In the genomic region with DNA sequence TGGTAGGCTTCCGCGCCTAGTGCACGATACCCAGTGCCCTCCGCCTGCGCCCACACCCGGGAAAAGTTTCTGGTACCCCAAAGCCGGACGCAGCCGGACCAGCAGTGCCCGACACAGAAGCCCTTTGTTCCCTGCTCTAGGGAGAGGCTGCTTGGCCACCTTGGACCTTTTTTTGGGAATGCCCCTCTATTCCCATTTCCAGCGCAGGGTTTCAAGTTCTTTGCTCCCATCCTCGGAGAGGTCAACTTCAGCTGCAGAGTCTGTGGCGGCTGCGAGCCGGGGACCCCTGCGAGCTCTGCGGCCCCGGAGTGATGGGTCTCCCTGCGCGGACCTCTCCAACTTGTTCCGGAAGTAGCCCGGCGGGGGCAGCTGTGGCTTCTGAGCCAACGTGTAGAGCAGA, we compare ENCODE assay signal across 7 mouse cellular contexts.
A peak's percentile ranks its signal among the peaks of the same experiment; 100 is the strongest.
DNase-seq lines count a peak whose midpoint lies in the region; ATAC-seq and TF ChIP-seq lines count a peak whose summit lies in the region.
"Not testable (repeated sequence)": the region's sequence is repeated elsewhere in the genome, so short reads cannot be mapped to it uniquely, and the experiment has no call there.

No protein-coding gene starts in this region.

- H3K9me3 ChIP-seq in embryonic facial prominence, embryonic 11.5 days (replicated peaks; ENCODE audit: control insufficient read depth, low read length); hindbrain, embryonic 16.5 days (ENCODE audit: control insufficient read depth, low read length); lung, embryonic 14.5 days (ENCODE audit: low read depth, low read length); stomach, embryonic 16.5 days (replicated peaks; ENCODE audit: control insufficient read depth, low read length): not testable (repeated sequence)

- H3K27me3 ChIP-seq in embryonic facial prominence, embryonic 11.5 days (ENCODE audit: control insufficient read depth, insufficient read depth, low read length); heart, adult 2 months (ENCODE audit: control insufficient read depth, insufficient read depth, low read length); hindbrain, embryonic 16.5 days (replicated peaks; ENCODE audit: control insufficient read depth, insufficient read depth, low read length); lung, embryonic 14.5 days (ENCODE audit: insufficient read depth, low read length); stomach, embryonic 16.5 days (ENCODE audit: control insufficient read depth, insufficient read depth, low read length): not testable (repeated sequence)

- not testable (repeated sequence) for H3K4me1 ChIP-seq in embryonic facial prominence, embryonic 11.5 days (ENCODE audit: control insufficient read depth, insufficient read depth, low read length); heart, adult 2 months (ENCODE audit: control insufficient read depth, insufficient read depth, low read length); hindbrain, embryonic 16.5 days (ENCODE audit: control insufficient read depth, insufficient read depth, low read depth, low read length); lung, embryonic 14.5 days (ENCODE audit: insufficient read depth); stomach, embryonic 16.5 days (ENCODE audit: control insufficient read depth, insufficient read depth, low read length)

- intact Hi-C loops in heart, adult 2 months (cut with DNase I); left cerebral cortex, adult 2 months (cut with DNase I): not testable (repeated sequence)

- not testable (repeated sequence) for TF ChIP-seq EP300 in heart, adult 2 months (IDR thresholded peaks at IDR 0.05; ENCODE audit: insufficient read depth, low read depth, low read length)

- peak; percentile 0 for DNase-seq in embryonic facial prominence, embryonic 11.5 days (ENCODE audit: low spot score)
- peak; percentile 1 to 16 for DNase-seq in heart, adult 2 months
- DNase-seq in left cerebral cortex, adult 2 months (ENCODE audit: extremely low spot score in 1 of 2, low spot score in 2 of 2): not testable (repeated sequence)
- peak; percentile 1 for DNase-seq in lung, embryonic 14.5 days
- peak; percentile 38 for DNase-seq in neural tube, embryonic 10.5 days (ENCODE audit: extremely low spot score, low spot score)

- not testable (repeated sequence) for ATAC-seq in embryonic facial prominence, embryonic 11.5 days (replicated peaks; ENCODE audit: insufficient number of reproducible peaks, low FRiP score, low TSS enrichment, low read depth); hindbrain, embryonic 16.5 days; lung, embryonic 14.5 days (ENCODE audit: insufficient read depth); stomach, embryonic 16.5 days (ENCODE audit: insufficient read depth, low FRiP score)

- peak overlapping the region; percentile 40; the same call in 1 of the 2 replicates for H3K4me2 ChIP-seq in embryonic facial prominence, embryonic 11.5 days (ENCODE audit: low read depth, low read length)
- peak overlapping the region; percentile 61 for H3K4me2 ChIP-seq in hindbrain, embryonic 16.5 days (ENCODE audit: low read length)
- H3K4me2 ChIP-seq in lung, embryonic 14.5 days: peak overlapping the region; percentile 57
- H3K4me2 ChIP-seq in stomach, embryonic 16.5 days (ENCODE audit: low read depth, low read length): peak overlapping the region; percentile 54

- H3K4me3 ChIP-seq in embryonic facial prominence, embryonic 11.5 days (ENCODE audit: low read depth, low read length): peak overlapping the region; percentile 55
- H3K4me3 ChIP-seq in heart, adult 2 months: peak overlapping the region; percentile 41
- H3K4me3 ChIP-seq in hindbrain, embryonic 16.5 days (ENCODE audit: low read length): peak overlapping the region; percentile 60
- H3K4me3 ChIP-seq in left cerebral cortex, adult 2 months: peak overlapping the region; percentile 44
- peak overlapping the region; percentile 54 for H3K4me3 ChIP-seq in lung, embryonic 14.5 days (ENCODE audit: low read depth, low read length)
- peak overlapping the region; percentile 59 for H3K4me3 ChIP-seq in stomach, embryonic 16.5 days (replicated peaks; ENCODE audit: low read length)

- WGBS in embryonic facial prominence, embryonic 11.5 days: under 1% methylated on average over 19 of the region's 24 CpGs
- WGBS in heart, adult 2 months: 2% methylated on average over 24 of the region's 24 CpGs
- 2% methylated on average over 18 of the region's 24 CpGs for WGBS in hindbrain, embryonic 16.5 days
- 0% methylated on average over 18 of the region's 24 CpGs for WGBS in lung, embryonic 14.5 days
- whole genome bisulfite sequencing in stomach, embryonic 16.5 days: 2% methylated on average over 17 of the region's 24 CpGs

- H3K79me2 ChIP-seq in heart, adult 2 months (replicated peaks; ENCODE audit: control insufficient read depth, insufficient read depth, low read length): not testable (repeated sequence)

- TF ChIP-seq CTCF in heart, adult 2 months (IDR thresholded peaks at IDR 0.05); left cerebral cortex, adult 2 months (IDR thresholded peaks at IDR 0.05); lung, embryonic 14.5 days (IDR thresholded peaks at IDR 0.05; ENCODE audit: low read depth): not testable (repeated sequence)

- H3K36me3 ChIP-seq in embryonic facial prominence, embryonic 11.5 days (replicated peaks; ENCODE audit: control insufficient read depth, insufficient read depth, low read depth, low read length); heart, adult 2 months (ENCODE audit: control insufficient read depth, insufficient read depth, low read length); hindbrain, embryonic 16.5 days (ENCODE audit: control insufficient read depth, insufficient read depth, low read length); lung, embryonic 14.5 days (ENCODE audit: insufficient read depth); stomach, embryonic 16.5 days (ENCODE audit: control insufficient read depth, insufficient read depth, low read length): not testable (repeated sequence)

- peak overlapping the region; percentile 74 for H3K9ac ChIP-seq in embryonic facial prominence, embryonic 11.5 days (replicated peaks; ENCODE audit: low read length)
- peak overlapping the region; percentile 56 for H3K9ac ChIP-seq in heart, adult 2 months (ENCODE audit: low read depth, low read length)
- peak overlapping the region; percentile 60 for H3K9ac ChIP-seq in hindbrain, embryonic 16.5 days (ENCODE audit: low read depth, low read length)
- peak overlapping the region; percentile 63 for H3K9ac ChIP-seq in lung, embryonic 14.5 days
- peak overlapping the region; percentile 77 for H3K9ac ChIP-seq in stomach, embryonic 16.5 days (ENCODE audit: low read length)

- TF ChIP-seq POLR2A in heart, adult 2 months (IDR thresholded peaks at IDR 0.05; ENCODE audit: insufficient read depth, low read depth, low read length): not testable (repeated sequence)

- not testable (repeated sequence) for H3K27ac ChIP-seq in embryonic facial prominence, embryonic 11.5 days (replicated peaks; ENCODE audit: low read depth, low read length); heart, adult 2 months; hindbrain, embryonic 16.5 days (ENCODE audit: low read depth, low read length); left cerebral cortex, adult 2 months; lung, embryonic 14.5 days (ENCODE audit: low read depth); stomach, embryonic 16.5 days (ENCODE audit: low read length)
